Mouse (Mus musculus) left cerebral cortex, postnatal 25 days (tissue): ENCODE measurements around the gene D130043K22Rik. TPM values are rescaled to one million over a fixed set of nuclear protein-coding genes. Genes with fewer than 3 reads are reported as not detected.
A peak's percentile ranks its signal among the peaks of the same experiment; 100 is the strongest.
"Not testable (repeated sequence)": the region's sequence is repeated elsewhere in the genome, so short reads cannot be mapped to it uniquely, and the experiment has no call there.

ENCODE experiments used
- DNase-seq, 2 experiments: peaks; one replicate each; pipeline ENCODE4 v3.0.0; 2022; ENCODE audit warnings: low spot score in 2 of 2, mixed read lengths in 1 of 2
- intact Hi-C: fragments of 180-260 bp; cut with DNase I; formaldehyde crosslinking; loops from one replicate; pipeline ENCODE4 v1.15.1; 2025
- total RNA-seq, 2 experiments: library from RNA; stranded (reverse); gene quantifications; 2 replicates each; pipeline ENCODE4 v1.2.3; 2021

Gene D130043K22Rik
- total RNA-seq, 2 experiments from 2014 or later = 29.0 to 30.8 TPM

DNA sequence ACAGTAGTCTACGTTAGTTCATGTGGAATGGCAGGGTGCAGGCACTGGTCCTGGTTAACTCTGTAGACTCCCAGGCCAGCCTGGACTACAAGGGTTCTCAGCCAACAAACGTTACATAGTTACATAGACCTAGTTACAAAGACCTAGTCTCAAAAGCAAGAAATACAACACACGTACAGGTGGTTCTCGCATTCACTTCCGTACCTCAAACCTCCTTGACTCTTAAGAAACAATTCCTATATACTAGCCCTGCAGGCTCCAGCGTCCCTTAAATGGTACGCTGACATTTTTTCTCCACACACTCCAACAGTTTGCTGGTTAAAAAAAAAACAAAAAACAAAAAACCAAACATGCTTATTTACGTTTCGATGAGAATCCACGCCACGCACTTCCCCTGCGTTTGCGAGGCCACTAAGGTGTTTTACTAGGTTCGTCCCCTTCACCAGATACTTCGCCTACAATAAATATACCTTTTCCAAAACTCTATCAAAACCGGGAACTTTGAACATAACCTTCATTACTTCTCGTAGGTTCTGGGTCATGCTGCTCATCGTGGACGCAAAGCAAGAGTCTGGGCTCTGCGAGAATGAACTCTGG is 14.1 kb upstream of the D130043K22Rik start:
- no peak for DNase-seq
- intact Hi-C loops = loop anchor here (1.0 to 2.0 kb wide), 2 partner anchors 14 to 30 kb away; partner anchors contain the start of genes BC005537 and D130043K22Rik

DNA sequence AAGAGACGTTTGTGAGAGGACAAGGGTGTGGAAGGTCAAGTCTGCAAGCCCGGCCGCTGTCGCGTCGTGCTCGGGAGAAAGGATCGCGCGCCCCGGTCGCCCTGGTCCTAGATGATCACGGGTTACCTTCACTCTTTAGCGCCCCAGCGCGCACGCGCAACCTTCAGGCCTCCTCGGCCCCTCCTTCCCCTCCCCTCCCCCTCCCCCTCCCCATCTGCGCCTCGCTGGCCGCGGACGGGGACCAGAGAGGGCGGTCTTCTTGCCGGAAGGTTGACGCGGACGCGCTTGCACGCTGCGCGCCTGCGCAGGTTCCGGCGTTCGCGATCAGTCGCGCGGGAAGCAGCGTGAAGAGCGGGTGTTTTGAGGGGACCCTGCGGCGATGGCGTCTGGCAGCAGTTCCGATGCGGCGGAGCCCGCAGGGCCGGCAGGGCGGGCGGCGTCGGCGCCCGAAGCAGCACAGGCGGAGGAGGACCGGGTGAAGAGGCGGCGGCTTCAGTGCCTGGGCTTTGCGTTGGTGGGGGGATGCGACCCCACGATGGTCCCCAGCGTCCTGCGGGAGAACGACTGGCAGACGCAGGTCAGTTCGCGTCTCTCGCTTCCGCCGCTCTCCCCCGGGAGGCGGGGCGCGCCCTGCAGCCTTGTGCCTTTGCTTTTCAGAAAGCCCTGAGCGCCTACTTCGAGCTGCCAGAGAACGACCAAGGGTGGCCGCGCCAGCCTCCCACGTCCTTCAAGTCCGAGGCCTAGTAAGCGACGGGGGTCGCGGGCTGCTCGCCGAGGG is 13.4 kb upstream of the D130043K22Rik start, which contains the start of the genes Acot13 and Tdp2:
TSS of gene Acot13 (minus strand) at position 188 of the 778 bp plus-strand sequence.
TSS of gene Tdp2 (plus strand) at position 327 of the 778 bp plus-strand sequence.
- peak; percentile 92 to 94 for DNase-seq
- intact Hi-C loops = loop anchor here (1.0 to 2.0 kb wide), 2 partner anchors 13 to 30 kb away; partner anchors contain the start of genes BC005537 and D130043K22Rik

- DNase-seq = no peak
- intact Hi-C loops = no loop called here
Observed at GRCm38 (mm10) chr13:24832131-24832810, 12.7 kb upstream of the D130043K22Rik start.

- no peak for DNase-seq
- intact Hi-C loops = no loop called here
Observed at GRCm38 (mm10) chr13:24832811-24833155, 12.2 kb upstream of the D130043K22Rik start.

DNA sequence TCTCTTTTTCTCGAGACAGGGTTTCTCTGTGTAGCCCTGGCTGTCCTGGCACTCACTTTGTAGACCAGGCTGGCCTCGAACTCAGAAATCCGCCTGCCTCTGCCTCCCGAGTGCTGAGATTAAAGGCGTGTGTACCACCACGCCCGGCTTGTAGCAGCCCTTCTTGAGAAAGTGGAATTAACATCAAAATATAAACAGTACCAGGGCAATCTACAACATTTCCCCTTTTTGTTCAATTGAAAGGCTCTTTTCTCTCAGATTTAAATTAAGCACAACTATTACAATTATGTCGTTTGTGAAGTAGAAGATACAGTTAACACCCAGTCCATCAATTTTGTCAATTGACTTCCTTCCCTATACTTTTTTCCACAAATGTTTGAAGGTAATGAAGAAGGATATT is 7.2 kb upstream of the D130043K22Rik start:
- intact Hi-C loops, DNase-seq: not testable (repeated sequence)

- intact Hi-C loops = no loop called here
- no peak for DNase-seq
Observed at GRCm38 (mm10) chr13:24839831-24840230, 5.1 kb upstream of the D130043K22Rik start.

DNA sequence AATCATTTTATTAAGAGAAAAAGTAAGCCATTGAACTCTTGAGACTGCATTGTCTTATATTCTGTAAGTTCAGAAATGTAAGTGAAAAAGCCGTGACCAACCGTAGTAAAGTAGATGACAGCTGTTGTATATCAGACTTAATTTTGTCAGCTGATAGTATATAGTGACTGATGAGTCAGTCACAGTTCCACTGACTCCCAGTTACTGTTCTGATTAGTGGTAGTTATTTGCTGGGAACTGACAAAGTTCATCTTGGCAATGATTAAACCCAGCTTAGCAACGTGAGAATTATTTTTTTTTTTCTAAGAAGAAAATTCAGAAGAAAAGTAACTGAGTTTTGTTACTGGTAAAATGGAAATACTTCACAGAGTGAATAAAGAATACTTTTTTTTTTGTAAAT is 3.2 kb upstream of the D130043K22Rik start:
- intact Hi-C loops = no loop called here
- DNase-seq = no peak

DNA sequence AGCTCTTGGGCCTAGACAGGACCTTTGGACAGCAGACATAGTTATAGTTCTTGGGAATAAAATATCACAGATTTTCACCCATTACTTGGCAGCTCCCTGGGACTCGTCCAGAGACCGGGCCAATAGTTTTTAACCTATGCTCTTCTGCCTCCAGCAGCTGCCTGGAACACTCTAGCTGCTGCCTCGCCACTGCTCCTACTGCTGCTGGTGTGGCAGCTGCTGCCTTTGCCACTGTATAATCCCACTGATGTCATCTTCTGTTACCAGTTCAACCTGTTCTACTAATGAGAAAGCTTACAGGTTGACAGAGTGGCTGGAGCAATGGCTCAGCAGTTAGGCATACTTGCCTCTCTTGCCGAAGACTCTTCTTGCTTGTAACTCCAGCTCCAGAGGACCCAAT is 4.4 kb downstream of the D130043K22Rik start:
- DNase-seq = no peak
- intact Hi-C loops = no loop called here

DNA sequence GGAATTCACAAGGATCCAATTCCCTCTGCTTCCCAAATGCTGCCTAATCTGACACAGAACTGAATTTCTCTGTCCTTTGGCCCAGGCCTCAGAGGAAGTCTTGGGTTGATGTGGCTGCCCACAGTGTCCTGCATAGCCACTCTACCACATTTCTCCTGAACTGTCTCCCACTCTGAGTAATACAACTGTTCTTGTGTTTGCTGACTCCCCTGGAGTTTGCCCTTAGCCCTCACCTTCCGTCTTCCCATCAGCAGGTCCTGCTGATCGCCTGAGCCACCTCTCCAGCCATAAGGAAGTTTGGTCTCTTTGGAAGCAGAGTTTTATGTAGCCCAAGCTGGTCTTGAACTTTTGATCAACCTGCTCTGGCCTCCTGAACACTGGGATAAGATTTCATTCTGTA is 7.1 kb downstream of the D130043K22Rik start:
- intact Hi-C loops = no loop called here
- DNase-seq = no peak

- no peak for DNase-seq
- intact Hi-C loops = no loop called here
Observed at GRCm38 (mm10) chr13:24852570-24852969, 7.6 kb downstream of the D130043K22Rik start.

- no peak for DNase-seq
- intact Hi-C loops = no loop called here
Observed at GRCm38 (mm10) chr13:24859115-24859514, 14.2 kb downstream of the D130043K22Rik start.

- intact Hi-C loops = no loop called here
- DNase-seq = no peak
Observed at GRCm38 (mm10) chr13:24861084-24861483, 16.1 kb downstream of the D130043K22Rik start.

DNA sequence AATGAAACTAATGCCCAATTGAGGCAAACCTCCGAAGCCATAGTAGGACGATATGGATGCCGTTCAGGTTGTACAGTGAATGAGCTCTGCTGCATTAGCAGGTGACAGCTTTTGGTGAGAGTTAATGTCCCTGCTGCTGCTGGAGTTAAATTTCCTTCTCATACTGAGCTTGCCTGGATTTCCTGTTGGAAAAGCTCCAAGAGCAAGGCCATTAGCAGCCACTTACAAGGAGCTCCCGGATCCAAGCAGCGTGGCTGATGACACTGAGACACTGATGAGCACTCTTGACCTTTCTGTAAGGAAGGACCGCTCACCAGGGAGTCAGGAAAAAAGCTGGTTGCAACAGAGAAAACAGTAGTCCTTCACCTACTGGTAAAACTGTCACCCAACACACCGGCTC is 17.1 kb downstream of the D130043K22Rik start:
- no peak for DNase-seq
- intact Hi-C loops = no loop called here

DNA sequence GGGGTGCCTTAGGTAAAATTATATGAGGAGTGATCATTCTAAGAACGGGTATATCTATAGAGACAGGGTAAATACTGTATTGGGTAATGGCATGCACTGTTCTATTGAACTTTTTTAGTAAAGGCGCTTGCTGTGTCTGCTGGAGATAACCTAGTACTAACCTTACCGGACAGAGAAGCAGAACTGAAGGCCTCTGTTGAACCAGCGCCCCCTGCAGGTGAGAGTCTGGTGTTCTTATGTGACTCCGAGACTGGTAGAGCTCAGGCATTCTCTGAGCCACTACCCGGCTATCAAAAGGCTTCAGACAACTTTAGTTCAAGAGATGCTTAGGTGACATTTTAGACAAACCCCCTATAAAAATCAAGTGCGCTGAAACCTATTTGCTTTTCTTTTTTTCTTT is 17.6 kb downstream of the D130043K22Rik start:
- intact Hi-C loops = no loop called here

DNA sequence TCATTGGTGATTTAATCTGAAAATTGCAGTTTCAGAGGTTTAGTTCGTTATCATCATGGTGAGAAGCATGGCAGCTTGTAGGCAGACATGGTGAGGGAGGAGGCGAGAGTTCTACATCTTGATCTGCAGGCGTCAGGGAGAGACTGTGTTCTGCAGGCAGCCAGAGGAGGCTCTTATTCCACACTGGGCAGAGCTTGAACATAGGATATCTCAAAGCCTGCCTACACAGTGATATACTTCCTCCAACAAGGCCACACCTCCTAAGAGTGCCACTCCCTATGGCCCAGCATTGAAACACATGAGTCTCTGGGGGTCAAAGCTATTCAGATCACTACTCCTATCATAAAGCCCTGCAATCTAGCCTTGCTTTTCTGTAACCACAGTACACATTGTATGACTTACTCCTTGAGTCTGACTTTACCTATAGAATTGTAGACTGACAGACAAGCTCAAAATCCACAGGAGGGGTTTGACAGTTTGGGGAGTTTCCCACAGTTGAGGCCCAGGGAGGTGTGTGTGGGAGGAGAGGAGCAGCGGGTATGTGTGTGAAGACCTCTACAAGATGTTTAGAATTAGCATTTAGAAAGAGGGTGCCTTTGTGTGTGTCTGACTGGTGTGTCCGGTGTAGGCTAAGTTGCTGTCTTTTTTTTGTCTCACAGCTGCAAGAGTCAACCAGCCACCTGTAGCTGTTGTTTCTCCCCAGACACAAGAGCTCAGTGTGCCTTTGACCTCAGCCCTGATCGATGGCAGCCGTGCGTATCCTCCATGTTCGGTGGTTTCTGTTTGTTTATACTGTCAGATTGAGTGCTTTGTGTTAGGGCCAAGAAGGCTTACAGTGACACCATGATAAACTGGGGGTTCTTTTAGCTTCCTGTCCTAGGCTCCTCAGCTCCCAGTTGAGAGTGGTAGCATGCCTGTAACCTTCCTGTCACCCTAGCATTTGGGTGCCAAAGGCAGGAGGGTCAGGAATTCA is 21.8 kb downstream of the D130043K22Rik start:
- intact Hi-C loops = no loop called here
- DNase-seq = no peak

More for the DNA sequence above, 17.6 kb downstream of the D130043K22Rik start:
- DNase-seq = peak; percentile 17 to 40

DNA sequence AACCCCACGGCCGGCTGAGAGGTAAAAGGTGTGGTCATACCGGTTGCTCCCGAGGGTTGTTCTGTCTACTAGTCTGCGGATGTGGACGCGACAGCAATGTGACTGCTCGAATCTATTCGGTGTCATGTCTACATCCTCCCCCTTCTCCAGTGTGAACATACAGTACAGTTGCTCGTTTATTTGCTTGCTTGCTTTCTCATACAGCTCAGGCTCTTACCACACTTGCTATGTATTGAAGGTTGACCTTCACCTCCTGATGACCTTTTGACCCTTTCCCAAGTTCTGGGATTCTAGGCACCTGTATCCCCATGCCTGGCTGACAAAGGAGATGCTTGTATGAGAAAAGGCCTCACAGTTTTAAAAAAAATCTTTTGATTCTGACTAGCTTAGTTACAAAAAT is 22.9 kb downstream of the D130043K22Rik start:
- DNase-seq = no peak
- intact Hi-C loops = no loop called here

- intact Hi-C loops = no loop called here
Observed at GRCm38 (mm10) chr13:24868233-24868632, 23.3 kb downstream of the D130043K22Rik start.

DNA sequence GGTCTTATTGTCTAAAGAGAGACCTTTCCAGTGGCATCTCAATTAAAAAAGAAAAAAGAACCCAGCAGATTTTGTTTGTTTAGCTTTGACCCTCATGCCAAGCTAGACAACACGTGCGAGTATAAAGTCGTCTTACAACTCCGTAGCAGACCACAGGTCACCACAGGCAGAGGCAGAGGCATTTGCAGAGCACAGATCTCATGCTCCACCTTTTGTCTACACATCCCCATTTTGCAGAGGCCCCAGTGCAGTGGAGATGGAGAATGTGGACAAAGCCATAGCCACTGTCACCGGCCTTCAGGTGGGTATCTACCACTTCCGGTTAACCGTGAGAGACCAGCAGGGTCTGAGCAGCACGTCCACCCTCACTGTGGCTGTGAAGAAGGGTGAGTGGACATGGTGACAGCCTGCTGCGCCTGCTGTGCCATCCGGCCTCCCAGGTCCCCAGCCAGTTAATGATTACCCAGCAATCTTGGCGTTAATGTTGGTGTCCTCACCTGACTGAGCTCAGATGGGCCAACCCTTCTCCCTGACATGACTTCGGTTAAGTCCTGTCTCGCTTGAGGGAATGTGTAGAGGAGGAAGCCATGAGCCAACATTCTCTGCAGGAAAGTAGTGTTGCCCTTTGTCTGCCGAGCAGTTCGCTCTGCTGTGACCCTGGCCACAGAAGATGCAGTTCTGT is 34.6 kb downstream of the D130043K22Rik start:
- intact Hi-C loops = no loop called here
- DNase-seq = no peak

More at GRCm38 (mm10) chr13:24868233-24868632, 23.3 kb downstream of the D130043K22Rik start:
- DNase-seq = no peak

GRCm38 (mm10) chr13:24880208-24880607 is 35.3 kb downstream of the D130043K22Rik start:
- intact Hi-C loops = no loop called here
- DNase-seq = no peak
